Mouse (Mus musculus) midbrain, postnatal 0 days (tissue): Measurements from ENCODE around the gene Dclk1. TPM values are rescaled to one million over a fixed set of nuclear protein-coding genes. Genes with fewer than 3 reads are reported as not detected.

ENCODE experiments used
- ATAC-seq: fragments of 200-750 bp; cut with Nextera tagmentation; 2 replicates; pipeline ENCODE4 v1.8.0; 2017; ENCODE audit warnings: moderate number of reproducible peaks, mild to moderate bottlenecking, moderate TSS enrichment, moderate library complexity; ENCODE audit not compliant: low FRiP score
- DNase-seq: peaks from one replicate; pipeline ENCODE4 v3.0.0-alpha.2; 2015; ENCODE audit warnings: low spot score
- H3K27ac ChIP-seq: fragments of 300-500 bp; sonication (generic); 2 replicates; pipeline ENCODE4 v1.5.1; 2014; ENCODE audit warnings: low read depth, mild to moderate bottlenecking, low read length, mixed read lengths
- H3K27me3 ChIP-seq: fragments of 300-500 bp; sonication (generic); 2 replicates; pipeline ENCODE4 v1.6.1; 2014; ENCODE audit warnings: low read length, control low read depth, mixed read lengths; ENCODE audit not compliant: insufficient read depth
- H3K36me3 ChIP-seq: fragments of 300-500 bp; sonication (generic); 2 replicates; pipeline ENCODE4 v1.6.1; 2014; ENCODE audit warnings: low read length, control low read depth, mixed read lengths; ENCODE audit not compliant: insufficient read depth
- H3K4me1 ChIP-seq: fragments of 300-500 bp; sonication (generic); 2 replicates; pipeline ENCODE4 v1.6.1; 2014; ENCODE audit warnings: mild to moderate bottlenecking, control low read depth, antibody characterized with exemption, low read length, mixed read lengths; ENCODE audit not compliant: insufficient read depth
- H3K4me2 ChIP-seq: fragments of 300-500 bp; sonication (generic); 2 replicates; pipeline ENCODE4 v1.6.1; 2014; ENCODE audit warnings: low read depth, mild to moderate bottlenecking, low read length, mixed read lengths; ENCODE audit not compliant: poor library complexity, severe bottlenecking
- H3K4me3 ChIP-seq: fragments of 300-500 bp; sonication (generic); 2 replicates; pipeline ENCODE4 v1.5.1; 2014; ENCODE audit warnings: low read depth, mild to moderate bottlenecking, low read length, moderate library complexity
- H3K9ac ChIP-seq: fragments of 300-500 bp; sonication (generic); replicated peaks from 2 replicates; pipeline ENCODE4 v1.6.1; 2014; ENCODE audit warnings: mild to moderate bottlenecking, low read length, moderate library complexity, mixed read lengths; ENCODE audit not compliant: poor library complexity, severe bottlenecking
- H3K9me3 ChIP-seq: fragments of 300-500 bp; sonication (generic); 2 replicates; pipeline ENCODE4 v1.6.1; 2016; ENCODE audit warnings: low read length, control low read depth
- CTCF ChIP-seq: IDR thresholded peaks from 2 replicates; pipeline ENCODE4 v1.5.1; 2016; ENCODE audit warnings: antibody characterized with exemption, mild to moderate bottlenecking
- WGBS: fragments of 180-500 bp; shearing (Covaris S2); extraction: QIAGEN DNeasy Blood & Tissue Kit; methylation state at CpG from one replicate; pipeline ENCODE4 v1.1.7; 2014; 5-methylcytosine and 5-hydroxymethylcytosine counted together
- polyA plus RNA-seq: library from polyadenylated mRNA; unstranded; fragments of >200 nt; fragmentation: Nextera tagmentation; extraction: Ambion mirVana; gene quantifications from 2 replicates; pipeline ENCODE4 v1.2.1, GENCODE M21; 2015
- total RNA-seq: library from RNA; depleted of rRNA; stranded (reverse); fragments of >200 nt; gene quantifications from 2 replicates; pipeline ENCODE4 v1.2.3, GENCODE M21; 2014

Gene Dclk1
- total and polyA plus RNA-seq, 2 experiments from 2014 or later = 219 to 307 TPM

GRCm38 (mm10) chr3:55462904-55463668 lies 220.9 kb downstream of the Dclk1 start:
- H3K27ac ChIP-seq = peak overlapping the region; percentile 60

GRCm38 (mm10) chr3:55464226-55464625 lies 222.1 kb downstream of the Dclk1 start:
- Histone ChIP-seq H3K36me3 (no peaks in the 10 kb centered on the region), H3K9me3 (no peaks in the 10 kb centered on the region), H3K9ac (peak overlapping the region; percentile 25; the same call in 1 of the 2 replicates), H3K4me2 (peak overlapping the region; percentile 21; the same call in 1 of the 2 replicates), H3K4me3 (no peak overlapping the region), H3K27ac (peak overlapping the region; percentile 60; the same call in 1 of the 2 replicates), H3K4me1 (peaks cover 19% of the 10 kb centered on the region; the same call in 1 of the 2 replicates), H3K27me3 (no peaks in the 10 kb centered on the region)
- 35% methylated on average over 3 of the region's 3 CpGs for WGBS
- DNase-seq = no peak
- TF ChIP-seq CTCF = no peak
- no peak for ATAC-seq

More at GRCm38 (mm10) chr3:55462904-55463668, 220.9 kb downstream of the Dclk1 start:
- H3K4me2 ChIP-seq = peak overlapping the region; percentile 29
- no peak for TF ChIP-seq CTCF
- DNase-seq = no peak
- WGBS = 72% methylated on average over 4 of the region's 4 CpGs
- H3K27me3 ChIP-seq = no peaks in the 10 kb centered on the region
- ATAC-seq = no peak
- H3K36me3 ChIP-seq = no peaks in the 10 kb centered on the region
- no peak overlapping the region for H3K4me3 ChIP-seq
- H3K4me1 ChIP-seq = peaks cover 19% of the 10 kb centered on the region; the same call in 1 of the 2 replicates
- H3K9ac ChIP-seq = no peak overlapping the region
- H3K9me3 ChIP-seq = no peaks in the 10 kb centered on the region

- H3K27me3 ChIP-seq = no peaks in the 10 kb centered on the region
- 82% methylated on average over 8 of the region's 8 CpGs for WGBS
- H3K4me1 ChIP-seq = peaks cover 19% of the 10 kb centered on the region; the same call in 1 of the 2 replicates
- DNase-seq = no peak
- H3K4me2 ChIP-seq = no peak overlapping the region
- no peak for ATAC-seq
- H3K9me3 ChIP-seq = no peaks in the 10 kb centered on the region
- H3K9ac ChIP-seq = no peak overlapping the region
- H3K4me3 ChIP-seq = no peak overlapping the region
- no peaks in the 10 kb centered on the region for H3K36me3 ChIP-seq
- no peak for TF ChIP-seq CTCF
- no peak overlapping the region for H3K27ac ChIP-seq
Measured at GRCm38 (mm10) chr3:55465785-55466184, 223.6 kb downstream of the Dclk1 start.

- no peak for ATAC-seq
- H3K9me3 ChIP-seq = no peaks in the 10 kb centered on the region
- DNase-seq = no peak
- H3K4me3 ChIP-seq = no peak overlapping the region
- H3K9ac ChIP-seq = no peak overlapping the region
- peak; percentile 47 for TF ChIP-seq CTCF
- H3K4me1 ChIP-seq = peaks cover 14% of the 10 kb centered on the region; the same call in 1 of the 2 replicates
- WGBS = 56% methylated on average over 9 of the region's 9 CpGs
- no peaks in the 10 kb centered on the region for H3K27me3 ChIP-seq
- H3K36me3 ChIP-seq = no peaks in the 10 kb centered on the region
- no peak overlapping the region for H3K27ac ChIP-seq
- H3K4me2 ChIP-seq = no peak overlapping the region
Measured at GRCm38 (mm10) chr3:55466348-55466747, 224.2 kb downstream of the Dclk1 start.

- DNase-seq = no peak
- TF ChIP-seq CTCF = no peak
- Histone ChIP-seq H3K9me3 (no peaks in the 10 kb centered on the region), H3K9ac (no peak within 1 kb of the TSS), H3K27me3 (no peaks in the 10 kb centered on the region), H3K4me3 (no peak within 1 kb of the TSS), H3K4me1 (no peaks in the 10 kb centered on the region), H3K4me2 (no peak within 1 kb of the TSS), H3K36me3 (no peaks in the 10 kb centered on the region), H3K27ac (no peak within 1 kb of the TSS)
- ATAC-seq = no peak
- 93% methylated on average over 2 of the region's 2 CpGs for WGBS
Measured at GRCm38 (mm10) chr3:55472110-55472509, 229.9 kb downstream of the Dclk1 start, which contains the start of gene Gm21954. Gene Gm21954, minus strand, starts transcription at chr3:55472210.

- H3K27me3 ChIP-seq = no peaks in the 10 kb centered on the region
- ATAC-seq (no peak), DNase-seq (no peak)
- no peak overlapping the region for H3K9ac ChIP-seq
- no peaks in the 10 kb centered on the region for H3K36me3 ChIP-seq
- H3K4me1 ChIP-seq = no peaks in the 10 kb centered on the region
- no peaks in the 10 kb centered on the region for H3K9me3 ChIP-seq
- 77% methylated on average over 6 of the region's 6 CpGs for WGBS
- no peak overlapping the region for H3K27ac ChIP-seq
- TF ChIP-seq CTCF = no peak
- no peak overlapping the region for H3K4me2 ChIP-seq
- no peak overlapping the region for H3K4me3 ChIP-seq
Measured at GRCm38 (mm10) chr3:55473146-55473545, 231.0 kb downstream of the Dclk1 start.
